8 mouse cellular contexts compared by ENCODE assay signal in the genomic region with DNA sequence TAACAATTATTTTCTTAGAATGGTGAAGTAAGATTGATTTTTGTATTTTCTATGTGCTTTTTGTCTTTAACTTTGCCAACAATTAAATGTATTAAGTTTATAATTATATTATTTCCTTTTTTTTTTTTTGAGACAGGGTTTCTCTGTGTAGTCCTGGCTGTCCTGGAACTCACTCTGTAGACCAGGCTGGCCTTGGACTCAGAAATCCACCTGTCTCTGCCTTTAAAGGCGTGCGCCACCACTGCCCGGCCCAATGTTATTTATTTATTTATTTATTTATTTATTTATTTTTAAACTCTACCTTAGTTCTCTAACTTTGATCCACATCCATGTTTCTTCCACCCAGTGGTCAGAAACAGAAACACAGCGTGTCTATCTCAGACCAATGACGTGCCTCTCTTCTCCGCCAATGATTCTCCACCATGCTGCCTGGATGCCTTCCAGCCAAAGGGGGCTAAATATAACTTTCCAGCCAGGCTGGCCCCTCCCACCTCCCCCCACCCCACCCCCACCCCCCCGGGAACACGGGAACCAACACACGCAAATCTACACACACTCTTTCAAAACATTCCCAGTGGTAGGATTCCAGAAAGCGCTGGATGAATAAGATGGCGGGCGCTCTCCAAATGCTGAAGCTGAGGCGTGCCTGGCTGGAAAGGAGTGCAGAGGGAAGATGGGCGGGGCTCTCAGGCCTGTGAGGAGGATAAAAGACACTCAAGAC. TPM values are rescaled to one million over a fixed set of nuclear protein-coding genes. Genes with fewer than 3 reads are reported as not detected.
DNase-seq lines count a peak whose midpoint lies in the region; ATAC-seq and TF ChIP-seq lines count a peak whose summit lies in the region.

No protein-coding gene starts in this region.

- peak; percentile 83 for ATAC-seq in lung, postnatal 0 days
- ATAC-seq in stomach, embryonic 16.5 days (ENCODE audit: insufficient read depth, low FRiP score), result peak; percentile 75; the same call in 1 of the 2 replicates
- no peak for ATAC-seq in erythroblast, adult 5-6 weeks (replicated peaks; ENCODE audit: low FRiP score, poor library complexity, severe bottlenecking)

- no peak for TF ChIP-seq POLR2A in heart, adult 2 months (IDR thresholded peaks at IDR 0.05; ENCODE audit: insufficient read depth, low read depth, low read length)

- H3K79me2 ChIP-seq in heart, adult 2 months (replicated peaks; ENCODE audit: control insufficient read depth, insufficient read depth, low read length), result no peaks in the 10 kb centered on the region

- no peak for TF ChIP-seq EP300 in heart, adult 2 months (IDR thresholded peaks at IDR 0.05; ENCODE audit: insufficient read depth, low read depth, low read length)
- TF ChIP-seq EP300 in lung, postnatal 0 days (IDR thresholded peaks at IDR 0.05), result no peak

- no peaks in the 10 kb centered on the region for H3K4me1 ChIP-seq in heart, adult 2 months (ENCODE audit: control insufficient read depth, insufficient read depth, low read length)
- no peaks in the 10 kb centered on the region for H3K4me1 ChIP-seq in lung, postnatal 0 days (ENCODE audit: insufficient read depth, low read depth, low read length)
- no peaks in the 10 kb centered on the region for H3K4me1 ChIP-seq in stomach, embryonic 16.5 days (ENCODE audit: control insufficient read depth, insufficient read depth, low read length)

- no peaks in the 10 kb centered on the region for H3K27me3 ChIP-seq in heart, adult 2 months (ENCODE audit: control insufficient read depth, insufficient read depth, low read length)
- no peaks in the 10 kb centered on the region for H3K27me3 ChIP-seq in lung, postnatal 0 days (replicated peaks; ENCODE audit: insufficient read depth, low read length)
- no peaks in the 10 kb centered on the region; the same call in 1 of the 2 replicates for H3K27me3 ChIP-seq in stomach, embryonic 16.5 days (ENCODE audit: control insufficient read depth, insufficient read depth, low read length)

- WGBS in heart, adult 2 months, result 19% methylated on average over 14 of the region's 14 CpGs
- WGBS in lung, postnatal 0 days, result 19% methylated on average over 14 of the region's 14 CpGs
- WGBS in stomach, embryonic 16.5 days, result 23% methylated on average over 14 of the region's 14 CpGs

- H3K9me3 ChIP-seq in lung, postnatal 0 days (ENCODE audit: low read length), result no peaks in the 10 kb centered on the region
- H3K9me3 ChIP-seq in stomach, embryonic 16.5 days (replicated peaks; ENCODE audit: control insufficient read depth, low read length), result no peaks in the 10 kb centered on the region

- no peaks in the 10 kb centered on the region for H3K36me3 ChIP-seq in heart, adult 2 months (ENCODE audit: control insufficient read depth, insufficient read depth, low read length)
- no peaks in the 10 kb centered on the region for H3K36me3 ChIP-seq in lung, postnatal 0 days (ENCODE audit: insufficient read depth, low read length)
- H3K36me3 ChIP-seq in stomach, embryonic 16.5 days (ENCODE audit: control insufficient read depth, insufficient read depth, low read length), result no peaks in the 10 kb centered on the region

- H3K9ac ChIP-seq in heart, adult 2 months (ENCODE audit: low read depth, low read length), result no peak overlapping the region
- no peak overlapping the region for H3K9ac ChIP-seq in lung, postnatal 0 days (replicated peaks; ENCODE audit: low read depth)
- H3K9ac ChIP-seq in stomach, embryonic 16.5 days (ENCODE audit: low read length), result no peak overlapping the region

- intact Hi-C loops in heart, adult 2 months (cut with DNase I), result no loop called here

- DNase-seq in cerebellum, postnatal 10 days, result peak; percentile 74 to 81
- no peak for DNase-seq in cerebellum, adult 11-12 months
- DNase-seq in c-Kit-positive CD71-positive TER-119-negative erythroid progenitor cells, embryonic 14.5 days (ENCODE audit: low read depth), result peak; percentile 49
- DNase-seq in heart, adult 2 months, result peak; percentile 60 to 65
- DNase-seq in kidney, adult 18-20 months, result peak; percentile 52
- peak; percentile 82 for DNase-seq in lung, postnatal 0 days (ENCODE audit: low spot score)

- H3K27ac ChIP-seq in heart, adult 2 months, result no peak overlapping the region
- no peak overlapping the region for H3K27ac ChIP-seq in lung, postnatal 0 days (ENCODE audit: low read length)
- H3K27ac ChIP-seq in stomach, embryonic 16.5 days (ENCODE audit: low read length), result no peak overlapping the region

- no peak overlapping the region for H3K4me2 ChIP-seq in lung, postnatal 0 days (replicated peaks; ENCODE audit: low read depth, low read length)
- H3K4me2 ChIP-seq in stomach, embryonic 16.5 days (ENCODE audit: low read depth, low read length), result peak overlapping the region; percentile 28; the same call in 1 of the 2 replicates

- TF ChIP-seq CTCF in heart, adult 2 months (IDR thresholded peaks at IDR 0.05), result peak; percentile 54
- no peak; the same call in none of the 2 replicates for TF ChIP-seq CTCF in lung, postnatal 0 days (IDR thresholded peaks at IDR 0.05)

- H3K4me3 ChIP-seq in heart, adult 2 months, result no peak overlapping the region
- H3K4me3 ChIP-seq in lung, postnatal 0 days (ENCODE audit: low read depth, low read length), result no peak overlapping the region
- no peak overlapping the region for H3K4me3 ChIP-seq in stomach, embryonic 16.5 days (replicated peaks; ENCODE audit: low read length)

RNA-seq across cellular contexts. Expression of a gene that starts 7.4 kb away (rescaled TPM):
- total RNA-seq in heart, adult 2 months (2021), result under 1 TPM; 0.34 to 0.45 TPM
- polyA plus RNA-seq in heart, adult 2 months (2012; rRNA removed), result 1.3 and 2.2 TPM in 2 replicates
- 0.12 and 0.25 TPM in 2 replicates for polyA plus RNA-seq in lung, postnatal 0 days (2015; fragmentation: Nextera tagmentation; extraction: Ambion mirVana)
- polyA plus RNA-seq in stomach, embryonic 16.5 days (2015; fragmentation: Nextera tagmentation; extraction: Ambion mirVana), result 6.5 and 6.7 TPM in 2 replicates
- 0.42 TPM in 1 of 2 replicates, not detected in the other for total RNA-seq in erythroblast, adult 5-6 weeks (2015; ENCODE audit: low replicate concordance)
- total RNA-seq in erythroblast, adult 5-6 weeks (2017; ENCODE audit: low replicate concordance), result under 0.01 TPM in 1 of 2 replicates, not detected in the other

RNA-seq across cellular contexts. Expression of a gene that starts 10.4 kb away (rescaled TPM):
- total RNA-seq in heart, adult 2 months (2021), result 100 to 1,000 TPM; 123 to 135 TPM
- 139 and 167 TPM in 2 replicates for polyA plus RNA-seq in heart, adult 2 months (2012; rRNA removed)
- polyA plus RNA-seq in lung, postnatal 0 days (2015; fragmentation: Nextera tagmentation; extraction: Ambion mirVana), result 198 and 204 TPM in 2 replicates
- 171 and 173 TPM in 2 replicates for polyA plus RNA-seq in stomach, embryonic 16.5 days (2015; fragmentation: Nextera tagmentation; extraction: Ambion mirVana)
- total RNA-seq in erythroblast, adult 5-6 weeks (2015; ENCODE audit: low replicate concordance), result 32.5 and 59.1 TPM in 2 replicates
- total RNA-seq in erythroblast, adult 5-6 weeks (2017; ENCODE audit: low replicate concordance), result 73.0 and 77.9 TPM in 2 replicates

RNA-seq across cellular contexts. Expression of a gene that starts 33.0 kb away (rescaled TPM):
- 10 to 100 TPM; 19.2 to 20.4 TPM for total RNA-seq in heart, adult 2 months (2021)
- 15.8 and 22.3 TPM in 2 replicates for polyA plus RNA-seq in heart, adult 2 months (2012; rRNA removed)
- 13.5 and 14.2 TPM in 2 replicates for polyA plus RNA-seq in lung, postnatal 0 days (2015; fragmentation: Nextera tagmentation; extraction: Ambion mirVana)
- 8.6 and 11.6 TPM in 2 replicates for polyA plus RNA-seq in stomach, embryonic 16.5 days (2015; fragmentation: Nextera tagmentation; extraction: Ambion mirVana)
- 22.4 and 33.0 TPM in 2 replicates for total RNA-seq in erythroblast, adult 5-6 weeks (2015; ENCODE audit: low replicate concordance)
- 6.1 and 7.1 TPM in 2 replicates for total RNA-seq in erythroblast, adult 5-6 weeks (2017; ENCODE audit: low replicate concordance)

RNA-seq across cellular contexts. Expression of a gene that starts 44.4 kb away (rescaled TPM):
- 10 to 100 TPM; 25.7 to 28.8 TPM for total RNA-seq in heart, adult 2 months (2021)
- 29.0 and 42.3 TPM in 2 replicates for polyA plus RNA-seq in heart, adult 2 months (2012; rRNA removed)
- 31.0 and 35.1 TPM in 2 replicates for polyA plus RNA-seq in lung, postnatal 0 days (2015; fragmentation: Nextera tagmentation; extraction: Ambion mirVana)
- polyA plus RNA-seq in stomach, embryonic 16.5 days (2015; fragmentation: Nextera tagmentation; extraction: Ambion mirVana), result 33.5 and 34.4 TPM in 2 replicates
- total RNA-seq in erythroblast, adult 5-6 weeks (2015; ENCODE audit: low replicate concordance), result 11.3 and 13.3 TPM in 2 replicates
- total RNA-seq in erythroblast, adult 5-6 weeks (2017; ENCODE audit: low replicate concordance), result 19.6 and 25.6 TPM in 2 replicates

RNA-seq across cellular contexts. Expression of a gene that starts 55.8 kb away (rescaled TPM):
- total RNA-seq in heart, adult 2 months (2021), result 10 to 100 TPM; 42.6 to 47.7 TPM
- 36.6 and 51.3 TPM in 2 replicates for polyA plus RNA-seq in heart, adult 2 months (2012; rRNA removed)
- polyA plus RNA-seq in lung, postnatal 0 days (2015; fragmentation: Nextera tagmentation; extraction: Ambion mirVana), result 61.1 and 63.1 TPM in 2 replicates
- 98.9 and 104 TPM in 2 replicates for polyA plus RNA-seq in stomach, embryonic 16.5 days (2015; fragmentation: Nextera tagmentation; extraction: Ambion mirVana)
- 35.1 and 38.8 TPM in 2 replicates for total RNA-seq in erythroblast, adult 5-6 weeks (2015; ENCODE audit: low replicate concordance)
- total RNA-seq in erythroblast, adult 5-6 weeks (2017; ENCODE audit: low replicate concordance), result 43.5 and 45.6 TPM in 2 replicates
